Mouse (Mus musculus): ENCODE results near the gene Fam129b. TPM values are rescaled to one million over a fixed set of nuclear protein-coding genes. Genes with fewer than 3 reads are reported as not detected.

Gene Fam129b
- polyA plus RNA-seq, 1 experiment: 32.3 TPM

DNA sequence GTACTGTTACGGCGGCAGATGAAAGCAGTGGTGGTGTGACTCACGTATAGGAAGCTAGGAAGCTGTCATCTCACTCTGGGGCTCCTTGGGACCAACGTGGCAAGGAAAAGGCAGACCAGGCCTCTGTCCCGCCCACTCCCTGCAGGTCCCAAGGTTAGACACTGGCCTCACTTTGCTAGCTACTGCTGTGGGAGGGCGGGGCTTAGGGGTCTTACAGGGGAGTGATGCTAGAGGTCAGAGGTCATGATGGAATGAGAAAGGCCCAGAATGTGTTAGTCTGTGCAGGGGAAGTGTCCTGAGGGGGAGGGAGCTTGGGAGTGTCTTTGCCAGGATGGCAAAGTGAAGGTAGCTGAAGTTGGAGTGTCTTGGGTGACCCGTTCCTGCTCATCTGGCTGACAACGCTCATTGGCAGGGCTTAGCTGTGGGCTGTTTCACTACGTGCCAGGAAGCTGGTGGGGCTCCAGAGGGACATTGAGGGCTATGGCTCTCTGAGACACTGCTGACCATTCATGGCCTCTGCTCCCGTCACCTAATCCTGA lies 48.5 kb downstream of the Fam129b start:
- WGBS: 80% methylated on average over 10 of the region's 10 CpGs
- Histone ChIP-seq H3K27me3 (replicated peaks; ENCODE audit: control insufficient read depth, insufficient read depth, low read length) (no peaks in the 10 kb centered on the region), H3K27ac (ENCODE audit: insufficient read depth, low read depth, low read length) (no peak overlapping the region), H3K4me1 (ENCODE audit: control insufficient read depth, insufficient read depth, low read length) (no peaks in the 10 kb centered on the region), H3K36me3 (ENCODE audit: control insufficient read depth, insufficient read depth, low read length) (0 out of 2 replicates have a peak, but pooled peaks cover 1% of the 10 kb centered on the region), H3K4me3 (ENCODE audit: insufficient read depth, low read depth, low read length) (no peak overlapping the region)
- TF ChIP-seq CTCF (conservative IDR thresholded peaks at IDR 0.05; ENCODE audit: insufficient read depth, insufficient read length, low read depth, low read length): no peak
- TF ChIP-seq POLR2A (IDR thresholded peaks at IDR 0.05; ENCODE audit: low read depth, low read length): no peak
- DNase-seq: no peak

DNA sequence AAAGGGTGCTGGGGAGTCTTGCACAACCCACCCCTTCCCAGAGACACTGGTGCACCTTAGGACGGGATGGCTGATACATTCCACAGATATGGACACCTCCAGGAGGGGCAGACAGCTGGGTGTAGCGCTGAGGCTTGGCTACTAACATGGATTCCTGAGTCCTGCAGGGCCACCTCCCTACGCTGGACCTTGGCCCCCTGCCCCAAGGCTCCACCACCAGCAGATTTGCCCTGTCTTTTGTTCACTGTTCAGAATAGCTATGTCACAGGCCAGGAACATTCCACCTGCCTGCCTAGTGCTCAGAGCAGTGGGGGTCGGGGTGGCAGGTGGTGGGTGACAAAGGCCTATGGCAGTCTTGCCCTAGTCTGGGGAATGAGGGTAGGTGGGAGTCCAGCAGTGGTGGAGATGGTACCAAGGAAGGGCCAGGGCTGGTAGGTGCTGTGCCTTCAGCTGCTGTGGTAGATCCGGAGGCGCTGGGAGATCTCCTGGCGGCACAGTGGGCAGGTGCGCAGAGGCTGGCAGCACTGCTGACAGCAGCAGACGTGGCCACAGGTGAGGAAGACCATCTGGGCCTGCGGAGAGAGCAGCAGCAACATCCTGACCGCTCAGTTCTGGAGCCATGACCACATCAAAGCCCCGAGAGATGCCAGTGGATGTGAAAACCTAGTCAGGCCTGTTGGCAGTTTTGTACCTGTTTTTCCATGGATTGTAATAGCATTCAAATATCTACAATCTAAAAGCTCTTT lies 50.6 kb downstream of the Fam129b start:
- 0 out of 2 replicates have a peak, but pooled peaks cover 1% of the 10 kb centered on the region for H3K36me3 ChIP-seq (ENCODE audit: control insufficient read depth, insufficient read depth, low read length)
- H3K4me1 ChIP-seq (ENCODE audit: control insufficient read depth, insufficient read depth, low read length): no peaks in the 10 kb centered on the region
- TF ChIP-seq POLR2A (IDR thresholded peaks at IDR 0.05; ENCODE audit: low read depth, low read length): no peak
- TF ChIP-seq CTCF (conservative IDR thresholded peaks at IDR 0.05; ENCODE audit: insufficient read depth, insufficient read length, low read depth, low read length): no peak
- no peak for DNase-seq
- WGBS: 87% methylated on average over 12 of the region's 12 CpGs
- no peak overlapping the region for H3K27ac ChIP-seq (ENCODE audit: insufficient read depth, low read depth, low read length)
- H3K4me3 ChIP-seq (ENCODE audit: insufficient read depth, low read depth, low read length): no peak overlapping the region
- H3K27me3 ChIP-seq (replicated peaks; ENCODE audit: control insufficient read depth, insufficient read depth, low read length): no peaks in the 10 kb centered on the region

DNA sequence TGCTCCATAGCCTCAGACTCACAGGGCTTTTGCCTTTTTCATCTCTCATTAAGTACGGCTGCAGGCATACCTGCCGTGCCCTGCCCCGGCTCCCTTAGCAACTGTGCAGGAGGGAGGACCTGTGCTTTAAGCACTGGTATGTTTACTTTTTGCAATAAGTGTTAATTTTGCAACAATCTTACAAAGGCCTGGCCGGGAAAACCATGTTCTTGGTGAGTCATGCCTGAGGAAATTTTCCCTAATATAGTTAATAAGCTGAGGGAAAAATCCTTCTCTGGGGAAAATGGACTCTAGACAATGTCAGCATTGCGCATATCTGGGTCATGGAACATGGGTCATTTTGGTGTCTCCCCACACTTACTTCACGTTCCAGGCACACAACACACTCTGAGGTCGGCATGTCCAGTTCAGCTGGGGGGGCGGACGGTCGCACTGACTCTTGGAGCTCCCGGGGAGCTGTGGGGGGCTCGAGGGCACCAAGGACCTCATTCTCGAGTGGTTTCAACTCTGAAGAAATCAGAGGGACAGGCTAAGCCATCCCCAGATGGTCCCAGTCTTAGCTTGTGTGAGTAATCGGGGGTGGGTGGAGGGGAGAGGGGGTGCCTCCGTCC lies 51.8 kb downstream of the Fam129b start:
- TF ChIP-seq CTCF (conservative IDR thresholded peaks at IDR 0.05; ENCODE audit: insufficient read depth, insufficient read length, low read depth, low read length): no peak
- TF ChIP-seq POLR2A (IDR thresholded peaks at IDR 0.05; ENCODE audit: low read depth, low read length): no peak
- Histone ChIP-seq H3K4me1 (ENCODE audit: control insufficient read depth, insufficient read depth, low read length) (no peaks in the 10 kb centered on the region), H3K36me3 (ENCODE audit: control insufficient read depth, insufficient read depth, low read length) (no peaks in the 10 kb centered on the region), H3K27me3 (replicated peaks; ENCODE audit: control insufficient read depth, insufficient read depth, low read length) (no peaks in the 10 kb centered on the region), H3K4me3 (ENCODE audit: insufficient read depth, low read depth, low read length) (no peak overlapping the region), H3K27ac (ENCODE audit: insufficient read depth, low read depth, low read length) (no peak overlapping the region)
- 69% methylated on average over 15 of the region's 15 CpGs for WGBS
- DNase-seq: no peak

DNA sequence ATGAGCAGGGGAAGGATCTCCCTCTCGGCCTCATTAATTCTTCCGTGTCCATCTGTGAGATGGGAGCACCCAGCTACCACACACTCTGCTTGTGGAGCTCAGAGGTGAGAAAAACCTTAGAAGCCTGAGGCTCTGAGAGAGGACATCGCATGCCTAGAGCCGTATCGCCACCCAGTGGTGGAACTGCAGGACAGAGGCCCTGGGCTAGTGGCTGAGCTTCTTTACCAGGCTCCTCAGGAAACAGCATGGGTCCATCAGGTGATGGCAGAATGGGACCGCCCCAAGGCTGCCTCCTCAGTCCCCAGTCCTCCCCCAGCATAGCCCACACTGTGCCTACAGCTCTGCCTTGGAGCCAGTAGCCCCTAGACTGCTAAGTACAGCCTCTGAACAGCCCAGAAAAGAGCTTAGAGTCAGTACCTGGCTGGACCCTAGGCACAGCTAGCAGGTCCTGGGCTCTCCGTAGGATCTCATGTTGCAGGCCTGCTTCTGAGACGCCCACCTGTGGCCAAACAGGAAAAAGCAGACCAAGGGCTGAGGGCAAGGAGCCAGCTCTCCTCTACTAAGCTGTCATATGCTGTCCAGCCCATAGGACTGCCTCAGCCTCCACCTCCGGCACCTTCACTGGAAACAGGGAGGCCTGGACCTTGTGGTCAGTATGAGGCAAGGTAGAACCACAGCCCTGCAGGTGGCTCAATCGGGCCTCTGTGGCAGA lies 52.5 kb downstream of the Fam129b start:
- TF ChIP-seq CTCF (conservative IDR thresholded peaks at IDR 0.05; ENCODE audit: insufficient read depth, insufficient read length, low read depth, low read length): peak; percentile 88
- no peak for TF ChIP-seq POLR2A (IDR thresholded peaks at IDR 0.05; ENCODE audit: low read depth, low read length)
- DNase-seq: peak; percentile 68
- WGBS: 46% methylated on average over 10 of the region's 10 CpGs

GRCm38 (mm10) chr2:32928947-32929829 lies 53.3 kb downstream of the Fam129b start:
- Histone ChIP-seq H3K4me1 (ENCODE audit: control insufficient read depth, insufficient read depth, low read length) (no peaks in the 10 kb centered on the region), H3K4me3 (ENCODE audit: insufficient read depth, low read depth, low read length) (no peak overlapping the region), H3K27me3 (replicated peaks; ENCODE audit: control insufficient read depth, insufficient read depth, low read length) (no peaks in the 10 kb centered on the region), H3K36me3 (ENCODE audit: control insufficient read depth, insufficient read depth, low read length) (no peaks in the 10 kb centered on the region), H3K27ac (ENCODE audit: insufficient read depth, low read depth, low read length) (no peak overlapping the region)
- 84% methylated on average over 19 of the region's 19 CpGs for WGBS
- peak; percentile 53 for DNase-seq
- no peak for TF ChIP-seq POLR2A (IDR thresholded peaks at IDR 0.05; ENCODE audit: low read depth, low read length)
- TF ChIP-seq CTCF (conservative IDR thresholded peaks at IDR 0.05; ENCODE audit: insufficient read depth, insufficient read length, low read depth, low read length): no peak

More for the DNA sequence above, 52.5 kb downstream of the Fam129b start:
- no peak overlapping the region for H3K27ac ChIP-seq (ENCODE audit: insufficient read depth, low read depth, low read length)
- H3K4me3 ChIP-seq (ENCODE audit: insufficient read depth, low read depth, low read length): no peak overlapping the region
- H3K27me3 ChIP-seq (replicated peaks; ENCODE audit: control insufficient read depth, insufficient read depth, low read length): no peaks in the 10 kb centered on the region
- H3K36me3 ChIP-seq (ENCODE audit: control insufficient read depth, insufficient read depth, low read length): no peaks in the 10 kb centered on the region
- no peaks in the 10 kb centered on the region for H3K4me1 ChIP-seq (ENCODE audit: control insufficient read depth, insufficient read depth, low read length)

GRCm38 (mm10) chr2:32931730-32932129 lies 55.8 kb downstream of the Fam129b start:
- H3K27ac ChIP-seq (ENCODE audit: insufficient read depth, low read depth, low read length): no peak overlapping the region
- H3K36me3 ChIP-seq (ENCODE audit: control insufficient read depth, insufficient read depth, low read length): no peaks in the 10 kb centered on the region
- no peaks in the 10 kb centered on the region for H3K27me3 ChIP-seq (replicated peaks; ENCODE audit: control insufficient read depth, insufficient read depth, low read length)
- no peak for DNase-seq
- no peaks in the 10 kb centered on the region for H3K4me1 ChIP-seq (ENCODE audit: control insufficient read depth, insufficient read depth, low read length)
- TF ChIP-seq CTCF (conservative IDR thresholded peaks at IDR 0.05; ENCODE audit: insufficient read depth, insufficient read length, low read depth, low read length): no peak
- no peak for TF ChIP-seq POLR2A (IDR thresholded peaks at IDR 0.05; ENCODE audit: low read depth, low read length)
- H3K4me3 ChIP-seq (ENCODE audit: insufficient read depth, low read depth, low read length): no peak overlapping the region
- WGBS: 78% methylated on average over 7 of the region's 7 CpGs

Data from kidney, adult 2 months (tissue).